Mouse (Mus musculus): ENCODE results near the gene Pced1b. TPM values are rescaled to one million over a fixed set of nuclear protein-coding genes. Genes with fewer than 3 reads are reported as not detected.

Gene Pced1b
- total RNA-seq, 2 experiments from 2014 or later = 6.3 TPM

DNA sequence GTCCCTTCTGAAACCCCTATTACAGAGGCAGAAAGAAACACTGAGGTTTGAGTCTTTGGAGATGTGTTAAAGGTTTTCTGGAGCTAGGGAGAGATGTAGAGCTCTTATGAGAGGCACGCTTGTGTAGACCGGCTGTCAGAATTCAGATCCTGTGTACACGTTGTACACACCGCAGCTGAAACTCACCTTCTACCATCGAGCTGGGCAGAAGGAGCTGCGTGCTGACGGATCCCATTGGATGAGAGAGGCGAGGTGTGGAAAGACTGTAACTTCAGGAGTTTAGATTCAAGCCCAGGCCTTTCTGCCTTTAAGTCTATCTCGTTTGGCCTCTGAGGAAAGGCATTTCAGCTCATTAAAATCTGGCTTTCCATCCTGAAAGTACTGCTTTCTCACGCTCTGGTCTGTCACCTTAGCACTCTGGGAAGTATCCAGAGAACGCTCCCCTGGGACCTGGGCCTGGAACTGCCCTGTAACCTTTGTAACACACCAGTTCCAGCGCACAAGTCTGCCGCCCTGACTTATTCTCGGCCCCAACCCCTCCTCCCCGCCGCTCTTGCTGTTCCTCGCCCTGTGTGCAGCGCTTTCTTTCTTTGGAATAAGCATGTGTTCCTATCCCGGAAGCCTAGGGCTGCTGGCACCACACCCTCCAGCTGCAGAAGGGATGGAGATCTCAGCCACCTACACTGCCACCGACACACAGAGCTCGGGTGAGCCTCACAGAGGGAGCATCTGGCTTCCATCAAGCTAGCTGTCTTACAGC is 44.6 kb downstream of the Pced1b start:
- Histone ChIP-seq H3K27ac (peak overlapping the region; percentile 5; the same call in 1 of the 2 replicates), H3K4me3 (no peak overlapping the region)
- intact Hi-C loops (cut with DNase I) = no loop called here
- TF ChIP-seq CTCF (IDR thresholded peaks at IDR 0.05) = no peak
- DNase-seq (ENCODE audit: extremely low spot score in 1 of 2, low spot score in 2 of 2) = peak; percentile 20 to 38

GRCm38 (mm10) chr15:97307935-97308334 is 61.0 kb downstream of the Pced1b start:
- intact Hi-C loops (cut with DNase I) = no loop called here
- TF ChIP-seq CTCF (IDR thresholded peaks at IDR 0.05) = no peak
- no peak for DNase-seq (ENCODE audit: extremely low spot score in 1 of 2, low spot score in 2 of 2)

DNA sequence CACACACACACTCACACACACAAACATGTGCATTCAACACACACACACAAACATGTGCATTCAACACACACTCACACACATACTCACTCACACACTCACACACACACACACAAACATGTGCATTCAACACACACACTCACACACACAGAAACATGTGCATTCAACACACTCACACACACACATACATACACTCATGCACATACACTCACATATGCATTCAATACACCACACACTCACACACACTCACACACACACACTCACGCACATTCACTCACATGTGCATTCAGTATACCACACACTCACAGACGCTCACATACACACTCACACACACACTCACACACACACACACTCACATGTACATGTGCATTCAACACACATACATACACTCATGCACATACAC is 62.6 kb downstream of the Pced1b start:
- no peak for TF ChIP-seq CTCF (IDR thresholded peaks at IDR 0.05)

More at GRCm38 (mm10) chr15:97307935-97308334, 61.0 kb downstream of the Pced1b start:
- Histone ChIP-seq H3K27ac (no peak overlapping the region), H3K4me3 (no peak overlapping the region)

DNA sequence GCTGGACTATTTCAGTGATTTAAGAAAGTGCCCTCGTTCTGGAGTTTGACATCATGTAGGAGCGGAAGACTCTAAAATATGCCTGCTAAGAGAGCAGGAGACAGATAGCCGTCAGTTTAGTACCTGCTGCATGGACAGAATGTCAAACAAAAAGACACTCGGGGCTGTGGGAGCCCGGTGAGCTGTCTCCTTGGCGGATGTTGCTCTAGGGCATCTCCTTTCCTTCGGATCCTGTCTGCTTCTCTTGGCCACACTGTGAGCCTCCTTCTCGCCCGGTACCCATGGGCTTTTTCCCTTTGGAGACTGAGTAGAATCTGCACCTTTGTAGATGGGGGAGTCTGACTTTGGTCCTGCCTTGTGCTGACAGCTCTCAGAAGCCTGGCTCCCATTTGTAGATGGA is 63.3 kb downstream of the Pced1b start:
- H3K27ac ChIP-seq = no peak overlapping the region
- TF ChIP-seq CTCF (IDR thresholded peaks at IDR 0.05) = no peak
- DNase-seq (ENCODE audit: extremely low spot score in 1 of 2, low spot score in 2 of 2) = no peak
- H3K4me3 ChIP-seq = no peak overlapping the region
- intact Hi-C loops (cut with DNase I) = loop anchor here (10.0 kb wide), 1 partner anchor 195 kb away; no protein-coding TSS in a partner anchor

More for the DNA sequence above, 62.6 kb downstream of the Pced1b start:
- Histone ChIP-seq H3K27ac (no peak overlapping the region), H3K4me3 (no peak overlapping the region)
- intact Hi-C loops (cut with DNase I) = no loop called here
- no peak for DNase-seq (ENCODE audit: extremely low spot score in 1 of 2, low spot score in 2 of 2)

GRCm38 (mm10) chr15:97311211-97311610 is 64.3 kb downstream of the Pced1b start:
- intact Hi-C loops (cut with DNase I) = loop anchor here (10.0 kb wide), 1 partner anchor 194 kb away; no protein-coding TSS in a partner anchor
- DNase-seq (ENCODE audit: extremely low spot score in 1 of 2, low spot score in 2 of 2) = no peak
- no peak for TF ChIP-seq CTCF (IDR thresholded peaks at IDR 0.05)
- no peak overlapping the region for H3K4me3 ChIP-seq
- no peak overlapping the region for H3K27ac ChIP-seq

GRCm38 (mm10) chr15:97311937-97312336 is 65.0 kb downstream of the Pced1b start:
- no peak for DNase-seq (ENCODE audit: extremely low spot score in 1 of 2, low spot score in 2 of 2)
- intact Hi-C loops (cut with DNase I) = loop anchor here (10.0 kb wide), 1 partner anchor 193 kb away; no protein-coding TSS in a partner anchor
- Histone ChIP-seq H3K27ac (no peak overlapping the region), H3K4me3 (no peak overlapping the region)
- TF ChIP-seq CTCF (IDR thresholded peaks at IDR 0.05) = no peak

DNA sequence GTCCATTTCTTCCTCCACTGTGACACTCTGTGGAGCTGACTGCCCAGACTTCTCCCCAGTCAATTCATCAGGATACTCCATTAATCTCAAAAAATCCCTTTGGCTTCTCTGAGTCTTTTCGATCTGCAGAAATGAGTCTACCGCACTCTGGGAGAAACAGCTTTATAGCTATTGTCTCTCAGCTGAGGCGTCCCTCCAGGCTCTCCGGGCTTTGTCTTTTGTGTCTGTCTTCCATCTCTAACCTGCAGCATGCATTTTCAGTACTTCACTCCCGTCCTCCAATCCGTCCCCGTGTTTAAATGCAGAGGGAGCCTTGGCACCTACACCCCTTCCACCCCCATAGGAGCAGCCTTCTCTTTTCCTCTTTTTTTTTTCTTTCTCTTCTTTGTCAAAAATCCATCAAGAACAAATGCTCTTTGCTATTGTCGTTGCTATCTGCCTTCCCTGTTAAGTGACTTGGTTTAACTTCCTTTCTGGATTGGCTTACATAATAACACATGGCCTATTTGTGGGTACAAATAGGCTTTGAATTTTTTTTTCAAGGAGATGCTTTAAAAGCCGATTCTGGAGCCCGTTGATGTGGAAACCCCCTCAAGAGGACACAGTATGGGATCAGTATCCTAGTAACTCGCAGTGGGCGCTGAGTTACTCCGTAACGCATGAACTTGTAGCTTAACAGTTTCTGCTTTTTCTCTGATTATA is 68.0 kb downstream of the Pced1b start:
- Histone ChIP-seq H3K4me3 (peak overlapping the region; percentile 24), H3K27ac (0 out of 2 replicates have a peak overlapping the region, but pooled peaks have one; percentile 44)
- no peak for TF ChIP-seq CTCF (IDR thresholded peaks at IDR 0.05)
- intact Hi-C loops (cut with DNase I) = loop anchor here (2.0 to 10.0 kb wide), 3 partner anchors 26 to 190 kb away; partner anchors contain the start of genes Amigo2 and Pced1b
- DNase-seq (ENCODE audit: extremely low spot score in 1 of 2, low spot score in 2 of 2) = peak; percentile 18 to 19

- Histone ChIP-seq H3K27ac (no peak overlapping the region), H3K4me3 (peak overlapping the region; percentile 24; the same call in 1 of the 2 replicates)
- intact Hi-C loops (cut with DNase I) = loop anchor here (2.0 to 10.0 kb wide), 3 partner anchors 27 to 189 kb away; partner anchors contain the start of genes Amigo2 and Pced1b
- no peak for TF ChIP-seq CTCF (IDR thresholded peaks at IDR 0.05)
- peak; percentile 38 to 47 for DNase-seq (ENCODE audit: extremely low spot score in 1 of 2, low spot score in 2 of 2)
Observed at GRCm38 (mm10) chr15:97315422-97315757, 68.5 kb downstream of the Pced1b start.

DNA sequence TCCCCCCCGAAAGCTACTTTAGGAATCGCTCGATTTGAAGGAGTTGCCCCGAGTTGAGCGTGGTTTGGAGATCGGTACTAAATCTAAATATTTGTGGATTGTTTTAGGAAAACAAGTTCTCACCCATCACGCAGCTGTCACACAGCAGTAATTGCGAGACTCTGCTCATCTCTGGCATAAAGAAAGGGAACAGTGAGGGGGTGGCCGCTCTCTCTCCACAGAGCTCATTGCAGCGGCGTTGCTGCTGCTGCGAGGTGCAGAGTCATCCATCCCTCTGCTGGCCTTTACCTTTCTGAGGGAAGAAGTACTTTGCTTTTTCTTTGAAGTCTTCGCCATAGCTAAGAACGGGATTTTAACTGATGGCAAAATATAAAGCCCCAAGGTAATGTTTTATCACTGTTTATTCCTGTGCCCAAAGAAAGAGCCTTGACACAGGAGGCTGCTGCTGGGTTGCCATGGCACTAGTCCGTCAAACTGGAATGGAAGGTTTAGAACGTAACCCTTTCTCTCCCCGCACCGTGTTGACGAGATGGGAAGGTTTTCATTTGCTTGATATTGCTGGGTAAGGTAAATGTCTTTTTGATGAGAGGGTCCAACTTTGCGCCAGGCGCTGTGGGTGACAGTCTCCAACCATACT is 71.6 kb downstream of the Pced1b start:
- no peak overlapping the region for H3K27ac ChIP-seq
- intact Hi-C loops (cut with DNase I) = loop anchor here (5.0 to 10.0 kb wide), 2 partner anchors 71 to 186 kb away; partner anchors contain the start of genes Amigo2 and Pced1b
- no peak overlapping the region for H3K4me3 ChIP-seq
- TF ChIP-seq CTCF (IDR thresholded peaks at IDR 0.05) = no peak
- no peak for DNase-seq (ENCODE audit: extremely low spot score in 1 of 2, low spot score in 2 of 2)

GRCm38 (mm10) chr15:97322821-97323220 is 75.9 kb downstream of the Pced1b start:
- TF ChIP-seq CTCF (IDR thresholded peaks at IDR 0.05) = no peak
- Histone ChIP-seq H3K27ac (no peak overlapping the region), H3K4me3 (no peak overlapping the region)
- DNase-seq (ENCODE audit: extremely low spot score in 1 of 2, low spot score in 2 of 2) = no peak
- intact Hi-C loops (cut with DNase I) = no loop called here

DNA sequence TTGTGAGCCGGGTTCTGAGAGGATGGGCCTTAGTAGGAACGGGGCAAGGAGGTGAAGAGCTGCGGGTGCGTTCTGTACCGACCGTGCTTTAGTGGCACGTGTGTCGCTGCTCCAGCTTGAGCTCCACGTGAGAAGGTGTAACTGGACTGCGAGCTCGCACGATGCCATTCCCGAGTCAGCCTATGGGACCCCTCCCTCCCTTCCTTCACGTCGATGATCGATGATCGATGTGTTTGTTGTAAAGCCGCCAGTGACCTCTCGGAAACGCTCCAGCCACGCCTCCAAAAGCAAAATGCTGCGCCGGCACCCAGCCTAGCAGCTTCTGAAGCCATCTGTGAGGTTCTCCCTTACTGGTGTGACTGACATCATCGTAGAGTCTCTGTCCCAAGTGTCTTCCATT is 76.6 kb downstream of the Pced1b start:
- no peak for TF ChIP-seq CTCF (IDR thresholded peaks at IDR 0.05)
- no peak for DNase-seq (ENCODE audit: extremely low spot score in 1 of 2, low spot score in 2 of 2)
- intact Hi-C loops (cut with DNase I) = no loop called here
- H3K27ac ChIP-seq = no peak overlapping the region
- no peak overlapping the region for H3K4me3 ChIP-seq

- Histone ChIP-seq H3K27ac (no peak overlapping the region), H3K4me3 (no peak overlapping the region)
- no peak for DNase-seq (ENCODE audit: extremely low spot score in 1 of 2, low spot score in 2 of 2)
- intact Hi-C loops (cut with DNase I) = no loop called here
- TF ChIP-seq CTCF (IDR thresholded peaks at IDR 0.05) = no peak
Observed at GRCm38 (mm10) chr15:97324311-97324710, 77.4 kb downstream of the Pced1b start.

Data from left cerebral cortex, adult 2 months (tissue).